Mouse (Mus musculus): ENCODE measurements around the gene Dstn. TPM values are rescaled to one million over a fixed set of nuclear protein-coding genes. Genes with fewer than 3 reads are reported as not detected.

Gene Dstn
- 10 to 100 TPM; 39.0 to 42.5 TPM for polyA plus RNA-seq (2017; shearing (Covaris generic))

DNA sequence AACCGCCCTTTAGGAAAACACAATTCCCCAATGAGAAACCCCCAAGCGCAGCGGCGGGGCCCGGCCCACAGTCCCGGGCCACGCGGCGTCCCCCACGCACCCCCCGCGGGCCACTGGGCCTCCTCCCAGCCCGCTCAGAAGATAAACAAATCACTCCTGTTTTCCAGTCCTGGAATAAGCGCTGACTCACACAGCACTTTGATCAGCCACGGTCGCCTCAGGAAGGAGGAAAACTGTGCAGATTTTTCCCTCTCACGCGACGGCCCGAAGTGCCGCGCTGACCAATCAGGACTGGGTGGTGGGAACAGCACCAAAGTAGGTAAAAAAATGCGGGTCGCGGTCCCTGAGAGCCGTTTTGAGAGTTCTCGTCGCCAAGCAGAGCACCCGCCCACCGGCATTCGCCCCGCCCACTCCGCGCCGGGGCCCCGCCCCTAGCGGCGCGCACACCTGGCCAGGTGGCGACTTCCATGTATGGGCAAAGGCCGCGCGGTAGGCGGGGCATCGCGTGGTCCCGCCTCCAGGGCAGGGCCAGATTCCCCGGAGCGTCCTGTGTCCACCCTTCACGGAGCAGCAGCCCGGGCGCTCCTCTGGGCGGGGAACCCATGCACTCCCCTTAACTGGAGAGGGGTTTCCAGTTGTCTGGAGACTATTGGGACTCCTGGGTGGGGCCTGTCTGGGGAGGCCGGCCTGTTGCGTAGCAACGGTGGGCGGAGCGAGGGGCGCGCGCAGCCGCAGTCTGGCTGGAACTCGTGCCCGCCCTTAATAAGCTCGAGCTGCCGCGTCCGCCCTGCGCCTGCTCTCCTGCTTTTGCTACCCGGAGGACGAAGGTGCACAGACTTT is at the start of gene Dstn:
TSS of gene Dstn (plus strand) at position 561 of the 840 bp plus-strand sequence.
- peak; percentile 88 for ATAC-seq

DNA sequence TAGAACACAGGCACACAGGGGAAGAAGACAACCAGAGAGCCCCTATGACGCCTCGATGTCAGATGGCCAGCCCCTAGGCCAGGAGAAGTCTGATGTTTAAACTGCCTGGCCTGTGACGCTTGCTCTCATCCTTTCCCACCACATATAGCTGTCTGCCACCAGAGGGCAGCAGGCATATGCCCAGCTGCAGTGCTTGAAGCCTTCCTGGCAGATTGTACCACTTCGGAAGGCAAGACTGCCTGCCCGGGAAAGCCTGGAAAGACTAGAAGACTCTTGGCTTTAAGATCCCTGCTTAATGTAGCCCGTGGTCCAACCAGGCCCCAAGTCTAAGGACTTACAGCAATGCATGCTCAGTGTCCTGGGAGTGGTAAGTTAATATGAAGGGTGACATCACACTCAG is 47.8 kb upstream of the Dstn start:
- peak; percentile 71 for ATAC-seq

DNA sequence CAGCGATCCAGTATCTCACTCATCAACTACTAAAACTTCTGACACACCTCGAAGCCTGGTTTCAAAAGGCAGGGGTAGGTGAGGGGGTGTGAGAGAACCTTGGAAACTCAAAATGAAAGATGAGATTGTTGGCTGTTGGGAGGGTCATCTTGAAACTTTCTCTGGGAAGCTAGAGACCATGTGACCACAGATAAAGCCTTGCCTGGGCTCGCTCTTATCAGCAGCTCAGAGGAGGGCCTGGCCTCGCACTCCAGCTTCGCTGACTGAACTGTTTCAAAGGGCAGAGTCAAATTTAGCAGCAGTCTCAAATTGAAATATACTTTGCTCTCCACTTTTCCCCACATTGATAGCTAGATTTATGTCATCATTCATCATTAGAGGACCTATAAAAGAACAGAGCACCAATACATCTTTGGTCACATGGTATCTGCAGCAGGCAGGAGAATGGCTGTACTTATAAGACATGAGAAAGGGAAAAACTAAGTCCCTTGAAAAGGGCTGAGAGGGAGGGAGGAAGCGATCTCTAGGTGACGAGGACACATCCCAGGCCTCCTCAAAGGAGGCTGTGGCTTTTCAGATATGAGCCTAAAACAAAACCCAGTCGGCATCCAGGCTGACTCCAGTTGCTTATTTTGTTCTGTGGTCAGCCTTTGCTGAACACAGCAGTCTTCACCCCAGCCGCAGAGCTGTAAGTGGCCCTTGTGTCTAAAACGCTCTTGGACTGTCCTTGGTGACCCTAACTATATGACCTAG is 44.0 kb upstream of the Dstn start:
- no peak for ATAC-seq

DNA sequence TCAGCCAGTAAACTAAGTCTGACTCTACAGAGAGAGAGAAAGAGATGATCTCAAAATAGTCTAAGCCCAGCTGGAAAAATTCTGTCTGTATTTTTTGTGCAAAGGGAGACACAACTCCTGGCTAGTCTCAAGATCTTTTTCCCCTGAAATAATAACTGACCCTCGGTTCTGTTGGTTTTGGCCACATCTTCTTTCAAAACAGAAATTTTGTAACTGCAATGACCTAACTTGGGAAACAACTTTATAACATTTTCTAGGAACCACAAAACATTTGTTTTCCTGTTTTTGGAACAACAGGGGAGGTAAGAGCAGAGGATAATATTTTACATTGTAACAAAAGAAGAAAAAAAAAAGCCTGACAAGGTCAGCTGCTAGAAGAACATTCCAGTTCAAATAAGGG is 39.1 kb upstream of the Dstn start:
- ATAC-seq: no peak

DNA sequence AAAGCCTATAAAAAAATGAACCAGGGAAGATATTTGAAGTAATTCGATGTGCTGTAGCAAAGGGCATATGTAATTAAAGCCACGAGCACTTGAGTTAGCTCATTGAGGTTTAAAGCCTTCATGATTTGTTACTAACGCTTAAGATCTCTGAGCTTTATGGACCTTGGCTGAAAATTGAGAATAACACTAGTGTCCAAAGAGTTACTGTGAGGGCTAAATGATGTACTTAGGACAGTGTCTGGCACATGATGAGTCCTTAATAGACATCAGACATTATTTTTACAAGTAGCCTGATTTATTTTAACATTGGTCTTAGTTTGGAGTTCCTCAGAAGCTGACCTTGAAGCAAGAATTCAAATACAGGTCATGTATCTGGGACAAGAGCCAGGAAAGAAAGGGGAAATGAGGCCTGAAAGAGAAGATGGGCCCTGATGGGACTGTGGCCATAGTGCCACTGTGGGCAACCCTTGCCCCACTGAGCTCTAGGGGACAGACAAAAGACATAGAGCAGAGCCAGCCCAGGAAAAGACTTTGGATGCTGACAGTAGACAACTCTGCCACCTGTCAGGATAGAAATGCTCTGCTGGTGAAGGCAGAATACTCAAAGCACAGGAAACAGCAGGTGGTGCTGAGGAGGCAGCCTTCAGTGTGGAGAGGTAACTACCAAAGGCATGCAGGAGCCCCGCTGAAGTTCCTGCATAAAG is 38.0 kb upstream of the Dstn start:
- ATAC-seq: no peak

DNA sequence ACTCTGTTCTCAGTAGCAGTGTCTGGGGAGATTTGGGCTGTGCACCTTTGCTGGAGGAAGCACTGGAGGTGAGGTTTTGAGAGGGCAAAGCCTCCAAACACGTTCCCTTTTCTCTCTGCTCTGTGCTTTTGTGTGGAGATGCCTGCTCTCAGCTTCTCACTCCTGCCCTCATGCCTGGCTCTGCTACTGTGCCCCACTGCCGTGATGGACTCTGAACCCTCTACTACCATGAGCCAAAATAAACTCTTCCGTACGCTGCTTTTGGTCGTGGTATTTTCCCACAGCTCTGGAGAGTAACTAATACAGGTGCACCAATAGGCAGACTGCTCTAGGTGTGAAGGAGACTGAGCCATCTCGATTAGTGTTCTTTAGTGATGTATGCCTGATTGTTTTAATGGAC is 35.8 kb upstream of the Dstn start:
- ATAC-seq: no peak

DNA sequence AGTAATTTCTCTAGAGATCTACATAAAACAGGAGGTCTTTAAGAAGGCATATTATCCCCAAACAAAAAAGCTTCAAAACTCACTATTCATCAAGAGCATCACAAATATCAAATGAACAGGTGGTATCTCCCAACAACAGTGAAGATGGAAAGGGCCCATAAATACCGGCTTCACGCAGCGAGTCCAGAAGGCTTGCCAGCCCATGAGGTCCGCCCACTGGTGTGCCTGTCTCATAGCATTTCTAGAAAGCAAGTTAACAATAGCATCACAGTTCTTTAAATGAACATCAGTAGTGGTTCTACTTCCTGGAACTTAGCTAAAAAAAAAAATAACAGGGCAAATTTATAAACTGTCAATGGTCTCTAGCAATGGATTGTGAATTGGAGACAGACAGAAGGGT is 33.1 kb upstream of the Dstn start:
- ATAC-seq: no peak

DNA sequence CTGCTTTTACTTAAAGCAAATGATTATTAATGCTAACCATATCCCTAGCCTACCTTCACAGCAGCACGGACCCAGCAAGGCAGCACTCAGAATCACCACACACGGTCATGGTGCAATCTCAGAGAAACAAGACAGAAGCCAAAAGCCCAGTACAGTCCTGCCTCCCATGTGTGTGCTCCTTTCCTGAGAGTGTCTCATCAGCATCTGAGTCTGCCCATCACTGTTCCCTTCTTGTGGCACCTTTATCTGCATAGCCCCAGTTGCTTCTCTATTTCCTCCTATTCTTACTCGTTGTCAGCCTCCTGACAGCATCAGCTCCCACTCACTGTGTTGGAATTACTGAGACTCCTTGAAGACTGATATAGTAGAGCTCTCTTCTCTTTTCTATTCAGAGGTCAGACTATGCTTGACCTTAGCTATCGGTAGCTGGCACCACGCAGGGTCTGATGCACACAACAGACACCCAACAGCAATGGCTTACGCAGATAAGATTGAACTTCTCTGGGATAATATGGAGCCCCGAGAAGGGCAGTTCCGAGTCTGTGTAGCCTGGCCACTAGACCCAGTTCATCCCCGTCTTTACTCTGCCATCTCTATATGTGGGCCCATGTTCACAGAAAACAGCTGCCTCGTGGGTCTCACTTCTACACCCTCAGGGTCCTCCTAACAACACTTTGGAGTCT is 32.4 kb upstream of the Dstn start:
- no peak for ATAC-seq

DNA sequence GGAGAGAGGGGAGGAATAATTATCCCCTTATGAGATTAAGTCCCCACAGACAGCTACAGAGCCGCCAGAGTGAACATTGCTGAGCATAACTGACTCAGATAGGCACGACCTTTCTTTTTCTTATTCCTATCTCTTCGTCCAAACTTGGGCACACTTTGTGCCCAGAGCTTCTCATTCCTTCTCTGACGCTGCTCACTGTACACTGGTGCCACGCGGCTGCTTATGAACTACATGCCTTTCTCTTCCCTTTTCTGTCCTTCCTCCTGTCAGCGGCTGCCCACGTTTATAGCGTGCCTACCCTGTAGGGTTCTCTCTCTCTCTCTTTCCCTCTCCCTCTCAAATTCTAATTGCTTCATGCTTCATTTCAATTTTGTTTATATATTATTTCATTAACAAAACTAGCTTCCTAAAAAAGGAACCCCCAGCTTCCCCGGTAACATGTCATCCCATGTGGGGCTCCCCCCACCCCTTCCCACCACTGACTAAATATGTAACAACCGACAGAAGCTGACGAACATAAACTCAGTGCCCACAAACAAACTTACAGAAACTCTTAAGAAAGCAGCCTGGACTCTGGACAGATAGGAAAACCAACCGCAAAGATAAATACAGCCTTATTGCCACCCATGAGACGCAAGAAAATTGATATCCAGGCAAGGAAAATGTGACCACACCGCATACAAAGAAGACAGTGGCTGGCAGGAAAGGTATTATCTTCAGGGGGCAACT is 25.8 kb upstream of the Dstn start:
- ATAC-seq: no peak

DNA sequence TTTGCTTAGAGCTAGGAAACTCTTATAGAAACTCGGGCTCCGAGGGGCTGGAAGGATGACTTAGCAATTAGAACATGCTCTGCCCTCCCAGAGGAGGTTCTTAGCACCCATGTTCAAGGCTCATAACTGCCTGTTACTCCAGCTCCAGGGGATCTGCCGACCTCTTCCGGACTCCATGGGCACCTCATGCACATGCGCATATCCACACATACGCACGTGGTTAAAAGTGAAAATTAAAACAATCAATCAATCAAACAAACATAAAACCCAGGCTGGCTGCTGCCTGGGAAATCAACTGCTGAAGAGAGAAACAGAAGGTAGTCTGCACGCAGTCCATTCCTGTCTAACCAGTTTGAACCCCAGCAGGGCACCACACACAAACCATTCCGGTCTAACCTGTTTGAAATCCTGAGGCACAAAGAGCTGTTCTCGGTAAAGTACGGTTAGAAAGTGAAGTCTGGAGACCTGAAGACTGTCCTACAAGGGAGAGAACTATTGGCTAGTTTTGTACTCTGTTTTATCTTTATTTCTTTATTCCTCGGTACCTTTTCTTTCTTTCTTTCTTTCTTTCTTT is 25.2 kb upstream of the Dstn start:
- ATAC-seq: no peak

DNA sequence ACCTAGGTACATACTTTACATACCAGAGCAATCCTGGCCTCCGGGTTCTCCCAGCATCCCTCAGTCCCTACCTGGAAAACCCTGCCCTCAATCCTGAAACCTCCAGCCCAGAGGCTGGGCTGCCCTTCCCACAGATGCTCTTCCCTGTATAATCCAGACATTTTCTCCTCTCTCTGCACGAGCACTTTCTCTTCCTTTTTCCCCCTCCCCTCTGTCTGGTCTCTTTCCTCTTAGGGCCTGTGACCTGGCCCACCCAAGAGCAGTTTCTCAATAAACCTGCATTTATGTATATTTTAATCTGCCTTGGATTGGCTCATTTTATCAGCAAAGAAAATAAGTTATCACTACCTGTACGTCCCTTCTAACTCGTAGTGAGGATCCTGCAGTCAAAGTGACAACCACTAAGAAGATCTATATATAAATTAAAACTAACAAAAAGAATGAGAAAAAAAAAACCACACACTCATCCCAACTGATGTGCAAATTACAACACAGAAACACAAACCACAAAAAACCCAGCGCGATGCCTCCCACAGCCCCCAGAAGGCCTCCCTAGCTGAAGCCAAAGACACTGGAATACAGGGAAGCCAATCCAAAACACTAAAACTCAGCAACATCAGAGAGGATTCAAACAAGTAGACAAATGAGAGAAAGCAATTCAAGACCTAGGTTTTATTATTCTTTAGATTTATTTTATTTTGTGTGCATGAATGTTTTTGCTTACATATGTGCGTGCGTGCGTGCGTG is 23.6 kb upstream of the Dstn start:
- no peak for ATAC-seq

DNA sequence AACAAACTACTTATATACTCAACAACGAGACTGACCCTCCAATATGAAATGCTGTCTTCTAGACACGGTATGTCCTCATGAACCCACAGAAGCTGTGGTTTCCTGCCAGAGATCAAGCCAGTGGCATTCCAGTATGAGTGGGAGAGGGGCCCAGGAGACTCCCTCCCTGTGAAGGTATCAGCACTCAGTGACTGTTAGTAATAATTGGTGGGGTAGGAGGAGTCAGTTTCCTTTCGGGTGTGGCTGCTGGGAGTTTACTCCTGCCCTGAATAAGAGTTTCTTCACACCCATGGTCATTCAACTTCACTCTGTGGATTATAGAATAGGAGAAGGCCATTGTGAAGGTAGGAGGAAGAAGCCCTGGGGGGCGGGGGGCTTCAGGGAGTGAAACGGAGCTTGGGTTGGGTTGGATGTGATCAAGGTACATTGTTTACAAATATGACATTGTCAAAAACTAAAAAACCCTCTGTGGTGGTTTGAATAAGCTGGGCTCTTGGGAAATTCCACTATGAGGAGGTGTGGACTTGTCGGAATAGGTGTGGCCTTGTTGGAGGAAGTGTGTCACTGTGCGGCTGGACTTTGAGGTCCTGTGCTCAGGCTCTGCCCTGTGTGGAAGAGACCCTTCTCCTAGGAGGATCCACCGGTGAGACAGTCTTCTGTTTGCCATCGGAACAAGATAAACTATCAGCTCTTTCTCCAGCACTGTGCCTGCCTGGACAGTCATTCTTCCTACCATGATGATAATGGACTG is 15.5 kb upstream of the Dstn start:
- ATAC-seq: no peak

DNA sequence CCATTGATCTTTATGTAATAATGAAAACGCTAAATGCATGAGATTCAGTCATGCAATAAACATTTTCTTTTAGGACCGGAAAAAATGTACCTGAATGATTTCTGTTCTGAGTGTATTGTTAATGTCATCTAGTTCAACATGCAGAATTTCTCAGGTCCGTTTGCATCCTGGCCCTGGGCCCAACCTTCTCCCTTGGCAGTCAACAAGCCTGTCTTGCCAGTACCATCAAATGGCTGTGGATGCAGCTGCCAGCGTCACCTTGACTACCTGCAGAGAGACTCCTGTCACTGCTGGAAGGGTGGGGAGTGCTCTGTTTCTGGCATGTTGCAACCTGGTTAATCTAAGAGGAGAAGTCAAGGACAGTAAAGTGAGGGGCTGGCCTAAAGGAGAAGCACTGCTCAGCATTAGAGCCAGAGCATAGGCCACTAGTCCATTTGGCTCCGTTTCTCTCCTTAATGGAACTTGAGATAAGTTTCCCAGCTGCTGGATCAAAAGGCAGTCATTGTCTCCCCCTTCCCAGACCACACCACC is 14.2 kb upstream of the Dstn start:
- no peak for ATAC-seq

DNA sequence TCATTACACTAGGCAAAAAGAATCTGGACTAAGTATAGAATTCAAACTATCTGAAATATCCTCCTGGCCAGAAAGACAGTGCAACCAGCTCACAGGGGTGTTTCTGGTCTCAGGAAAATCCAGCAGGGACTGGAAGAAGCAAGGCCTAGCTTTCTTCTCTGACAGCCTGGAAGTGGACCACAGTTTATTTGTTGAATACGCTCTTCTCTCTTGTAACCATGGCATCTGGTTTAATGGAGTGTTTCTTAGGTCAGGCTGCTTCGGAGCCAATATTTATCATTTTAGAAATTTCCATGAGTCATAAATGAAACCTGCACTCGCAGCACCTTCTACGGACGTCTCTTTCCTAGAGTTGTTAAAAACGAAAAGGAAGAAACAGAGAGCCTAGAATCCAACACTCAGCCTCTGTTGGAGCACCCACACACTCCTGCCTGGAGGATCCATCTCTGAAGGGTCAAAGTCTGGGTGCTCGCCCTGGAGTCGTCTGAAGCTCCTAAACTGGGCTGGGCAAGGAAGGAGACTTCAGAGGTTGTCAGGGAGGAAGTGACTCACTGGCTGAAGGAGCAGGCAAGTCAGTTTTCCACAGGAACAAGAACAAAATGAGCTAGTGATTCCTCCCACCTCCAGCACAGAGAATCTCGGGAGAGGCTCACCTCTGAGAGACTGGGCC is 11.6 kb upstream of the Dstn start:
- ATAC-seq: no peak

DNA sequence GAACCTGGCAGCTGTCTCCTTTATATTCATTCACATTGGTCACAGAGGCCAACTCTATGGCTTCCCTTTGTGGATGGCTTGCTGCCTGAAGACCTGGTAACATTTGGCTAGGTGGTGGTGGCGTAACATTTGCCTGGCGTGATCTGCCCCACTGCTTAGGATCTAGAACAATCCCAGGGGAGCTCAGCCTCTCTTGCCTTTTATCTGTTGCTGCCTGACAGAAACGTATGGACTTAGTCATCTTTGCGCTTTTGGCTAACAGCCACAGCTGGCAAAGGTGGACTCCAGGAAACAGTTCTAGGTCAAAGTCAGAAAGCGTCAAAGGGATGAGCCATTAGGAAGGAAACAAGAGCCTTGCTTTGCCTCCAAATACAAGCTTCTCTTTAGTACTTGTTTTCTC is 10.2 kb upstream of the Dstn start:
- no peak for ATAC-seq

DNA sequence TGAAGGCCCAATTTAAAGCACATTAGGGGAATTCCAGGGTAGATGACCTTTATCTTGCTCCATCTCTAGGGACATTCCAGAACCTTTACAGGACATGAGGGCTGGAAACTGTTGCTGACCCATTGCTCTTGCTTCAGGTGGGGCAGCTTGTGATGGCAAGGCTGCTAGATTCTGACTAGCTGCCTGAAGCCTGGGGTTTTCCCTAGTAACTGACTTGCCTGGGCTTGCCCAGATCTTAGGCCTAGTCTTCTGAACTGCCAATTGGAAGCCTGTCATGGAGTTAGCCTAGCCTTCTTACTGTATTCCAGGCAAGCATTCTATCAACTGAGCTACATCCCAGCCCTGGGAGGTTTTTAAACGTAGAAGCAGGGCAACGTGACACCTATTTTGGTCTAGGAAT is 5.9 kb upstream of the Dstn start:
- no peak for ATAC-seq

DNA sequence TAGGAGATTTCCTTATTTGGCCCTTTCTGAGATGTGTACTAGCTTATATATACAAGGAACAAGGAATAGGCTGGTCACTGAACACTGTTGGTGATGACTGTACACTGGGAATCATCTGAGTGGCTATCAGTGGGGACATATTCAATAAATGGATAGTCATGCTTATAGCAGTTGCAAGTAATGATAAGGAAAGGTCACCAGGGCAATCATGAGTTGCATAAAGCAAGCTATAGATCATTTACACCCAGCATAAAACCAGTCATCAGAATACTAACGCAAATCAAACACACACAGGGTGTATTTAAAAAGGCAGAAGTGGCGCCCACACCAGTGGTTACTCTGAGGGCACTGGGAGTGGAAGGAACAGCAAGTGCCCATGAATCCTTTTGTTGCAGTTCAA is 2.9 kb upstream of the Dstn start:
- no peak for ATAC-seq

DNA sequence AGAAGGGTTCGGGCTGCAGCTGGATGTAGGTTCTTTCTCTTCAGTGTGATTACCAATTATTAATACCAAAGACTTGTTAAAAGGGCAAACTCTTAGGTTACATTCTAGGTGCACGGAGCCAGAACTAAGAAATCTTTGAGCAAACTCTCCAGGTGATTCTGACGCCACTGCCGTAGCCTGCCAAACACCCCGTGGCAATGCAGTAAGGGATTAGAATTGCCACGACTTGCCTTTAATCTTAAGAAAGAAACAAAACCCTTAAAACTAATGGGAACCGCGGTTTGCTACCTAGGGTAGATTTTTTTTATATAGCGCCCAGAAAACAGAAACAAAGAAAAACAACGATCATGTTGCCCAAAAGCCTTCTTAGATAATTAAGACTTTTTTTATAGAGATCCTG is 899 bp upstream of the Dstn start:
- no peak for ATAC-seq

DNA sequence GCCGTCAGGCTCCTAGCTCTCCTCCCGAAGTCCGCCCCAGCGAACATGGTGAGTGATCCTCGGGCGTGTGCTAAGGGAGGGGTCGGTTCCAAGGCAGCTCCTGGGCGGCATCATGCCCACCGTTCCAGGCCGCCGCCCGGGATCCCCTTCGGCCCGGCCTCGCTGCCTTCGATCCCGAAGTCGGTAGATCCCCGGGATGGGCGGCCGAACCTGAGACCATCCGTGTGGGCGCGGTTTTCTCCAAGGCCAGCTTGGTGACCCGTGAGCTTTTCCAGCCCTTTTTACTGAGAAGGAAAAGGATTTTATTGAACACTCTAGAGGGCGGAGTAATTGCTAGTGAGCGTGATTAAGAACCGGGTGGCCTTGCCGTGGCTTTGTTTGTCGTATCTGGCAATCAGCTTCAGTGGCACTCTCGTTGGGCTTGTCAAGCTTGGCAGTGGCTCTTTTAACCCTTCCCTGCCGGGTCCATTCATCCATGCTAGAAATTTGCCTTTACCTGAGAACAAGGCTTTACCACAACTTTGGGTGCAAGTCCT is 548 bp downstream of the Dstn start:
- ATAC-seq: peak; percentile 40
